Mouse (Mus musculus) cortical plate, adult 2 months (tissue): ENCODE results near the gene 1700028J19Rik.

Experiments
- CTCF ChIP-seq: fragments of 200-500 bp; IDR thresholded peaks from 2 replicates; pipeline ENCODE4 v1.5.1; 2011; ENCODE audit warnings: mild to moderate bottlenecking, control low read depth, low read length; ENCODE audit not compliant: insufficient read depth; ENCODE audit errors: extremely low read depth
- POLR2A ChIP-seq: fragments of 200-500 bp; IDR thresholded peaks from 2 replicates; pipeline ENCODE4 v1.6.1; 2011; ENCODE audit warnings: mild to moderate bottlenecking, low read length, control low read depth; ENCODE audit not compliant: insufficient read depth; ENCODE audit errors: extremely low read depth

DNA sequence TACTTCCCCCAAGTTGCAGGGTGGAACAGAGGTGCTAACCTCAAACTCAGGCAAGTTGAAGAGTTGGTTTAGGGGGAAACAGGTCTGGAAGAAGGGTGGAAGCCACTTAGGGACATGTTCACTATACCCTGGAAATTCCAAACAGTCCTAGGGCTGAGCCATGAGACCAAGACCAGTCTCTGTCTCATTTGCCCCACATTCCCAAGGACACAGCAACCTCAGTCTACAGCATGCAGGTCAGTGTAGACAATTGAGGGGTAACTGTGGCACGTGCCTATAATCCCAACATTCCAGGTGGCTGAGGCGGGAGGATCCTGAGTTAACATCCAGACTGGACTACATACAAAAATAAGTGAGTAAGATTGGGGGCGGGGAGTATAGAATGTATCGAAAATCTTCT is 2.8 kb upstream of the 1700028J19Rik start:
- TF ChIP-seq CTCF (no peak), POLR2A (no peak)
